In genomic region chr13:67108194-67108820, GRCm38 (mm10) we compare ENCODE assay signal across 8 mouse cellular contexts. TPM values are rescaled to one million over a fixed set of nuclear protein-coding genes. Genes with fewer than 3 reads are reported as not detected.
DNase-seq lines count a peak whose midpoint lies in the region; ATAC-seq and TF ChIP-seq lines count a peak whose summit lies in the region.

Gene Gm28557 (minus strand): TSS chr13:67108604.

- 0% methylated on average over 17 of the region's 17 CpGs for WGBS in heart, embryonic 10.5 days
- WGBS in kidney, embryonic 15.5 days, result under 1% methylated on average over 17 of the region's 17 CpGs

- H3K9ac ChIP-seq in kidney, embryonic 15.5 days, result peak within 1 kb of the TSS; percentile 68

- peak; percentile 99 for ATAC-seq in erythroblast, adult 5-6 weeks (replicated peaks; ENCODE audit: low FRiP score, poor library complexity, severe bottlenecking)
- ATAC-seq in kidney, embryonic 15.5 days (replicated peaks; ENCODE audit: low FRiP score), result peak; percentile 99
- ATAC-seq in monocyte, adult 5-6 weeks (replicated peaks; ENCODE audit: insufficient number of reproducible peaks, low FRiP score, low TSS enrichment, poor library complexity, severe bottlenecking), result peak; percentile 98

- peaks cover 10% of the 10 kb centered on the region for H3K79me2 ChIP-seq in C2C12 (ENCODE audit: control insufficient read depth, insufficient read depth)

- peaks cover 1% of the 10 kb centered on the region for H3K79me3 ChIP-seq in C2C12 (ENCODE audit: low read depth)

- peak within 1 kb of the TSS; percentile 73 for H3K4me2 ChIP-seq in kidney, embryonic 15.5 days

- peak within 1 kb of the TSS; percentile 41 for H3K4me3 ChIP-seq in C2C12 (ENCODE audit: insufficient read depth, poor library complexity, severe bottlenecking)
- H3K4me3 ChIP-seq in heart, embryonic 10.5 days, result peak within 1 kb of the TSS; percentile 71
- H3K4me3 ChIP-seq in kidney, embryonic 15.5 days (replicated peaks), result peak within 1 kb of the TSS; percentile 74

- H3K4me1 ChIP-seq in heart, embryonic 10.5 days, result peaks cover 7% of the 10 kb centered on the region; the same call in 1 of the 2 replicates
- peaks cover 9% of the 10 kb centered on the region for H3K4me1 ChIP-seq in kidney, embryonic 15.5 days

- DNase-seq in brain, adult 2 months (ENCODE audit: low read depth, low spot score), result peak; percentile 99
- DNase-seq in heart, embryonic 10.5 days (ENCODE audit: low spot score), result peak; percentile 97
- peak; percentile 90 for DNase-seq in liver
- DNase-seq in spleen, postnatal 4 days (ENCODE audit: low spot score in 2 of 2), result peak; percentile 87 to 91

- TF ChIP-seq CTCF in C2C12 (IDR thresholded peaks at IDR 0.05; ENCODE audit: control insufficient read depth, insufficient read depth, insufficient read length), result peak; percentile 28

- H3ac ChIP-seq in C2C12 (ENCODE audit: control insufficient read depth, insufficient read length, low read depth), result peak within 1 kb of the TSS; percentile 82

- H3K27me3 ChIP-seq in C2C12 (ENCODE audit: control insufficient read depth, insufficient read depth, insufficient read length), result no peaks in the 10 kb centered on the region
- H3K27me3 ChIP-seq in heart, embryonic 10.5 days (ENCODE audit: insufficient read depth, poor library complexity, severe bottlenecking), result no peaks in the 10 kb centered on the region
- H3K27me3 ChIP-seq in kidney, embryonic 15.5 days, result no peaks in the 10 kb centered on the region

- H3K27ac ChIP-seq in heart, embryonic 10.5 days, result peak within 1 kb of the TSS; percentile 88
- H3K27ac ChIP-seq in kidney, embryonic 15.5 days, result peak within 1 kb of the TSS; percentile 95

- H3K36me3 ChIP-seq in C2C12 (ENCODE audit: control insufficient read depth, insufficient read depth), result peaks cover 6% of the 10 kb centered on the region
- H3K36me3 ChIP-seq in heart, embryonic 10.5 days, result peaks cover 10% of the 10 kb centered on the region
- H3K36me3 ChIP-seq in kidney, embryonic 15.5 days, result peaks cover 16% of the 10 kb centered on the region

- no peaks in the 10 kb centered on the region for H3K9me3 ChIP-seq in heart, embryonic 10.5 days
- no peaks in the 10 kb centered on the region for H3K9me3 ChIP-seq in kidney, embryonic 15.5 days (replicated peaks)

TF ChIP-seq in C2C12, 6 proteins besides CTCF, POLR2A, EP300 and RAD21:
- TF ChIP-seq MAX (IDR thresholded peaks at IDR 0.05) (no peak), FOSL1 (IDR thresholded peaks at IDR 0.05; ENCODE audit: insufficient read depth, low read length, poor library complexity, severe bottlenecking) (no peak), CEBPB (IDR thresholded peaks at IDR 0.05; ENCODE audit: low read depth) (peak; percentile 21)

RNA-seq across cellular contexts. Expression of gene Gm28557, which starts in this region (rescaled TPM):
- polyA plus RNA-seq in C2C12 (2012; fragmentation: generic; extraction: Trizol), result 0.91 TPM
- total RNA-seq in erythroblast, adult 5-6 weeks (2015; ENCODE audit: low replicate concordance), result 3.1 TPM in 1 of 2 replicates, not detected in the other
- 0.98 TPM in 1 of 2 replicates, not detected in the other for total RNA-seq in erythroblast, adult 5-6 weeks (2017; ENCODE audit: low replicate concordance)
- 2.0 and 3.0 TPM in 2 replicates for polyA plus RNA-seq in heart, embryonic 10.5 days (2016; fragmentation: Nextera tagmentation; extraction: Ambion mirVana)
- polyA plus RNA-seq in kidney, embryonic 15.5 days (2015; fragmentation: Nextera tagmentation; extraction: Ambion mirVana), result 3.5 and 3.7 TPM in 2 replicates
- 1.7 to 9.0 TPM (median 2.1 TPM) in 3 replicates for total RNA-seq in monocyte, adult 5-6 weeks (2017)

Comparison
In these comparisons a context has a peak if more than half of its experiments do, and no peak if none do; other contexts are left out.
1. Peak in every context shown above with its lines: DNase-seq, ATAC-seq, H3K4me3 ChIP-seq and H3K27ac ChIP-seq.